Mouse (Mus musculus) lung, embryonic 14.5 days (tissue): ENCODE results near the gene Ppm1n. TPM values are rescaled to one million over a fixed set of nuclear protein-coding genes. Genes with fewer than 3 reads are reported as not detected.

Source experiments
- ATAC-seq: fragments of 200-750 bp; cut with Nextera tagmentation; 2 replicates; pipeline ENCODE4 v1.8.0; 2017; ENCODE audit warnings: mild to moderate bottlenecking, moderate TSS enrichment, moderate library complexity; ENCODE audit not compliant: insufficient read depth
- DNase-seq: peaks from one replicate; pipeline ENCODE4 v3.0.0-alpha.2; 2015
- H3K27ac ChIP-seq: fragments of 300-500 bp; sonication (generic); 2 replicates; pipeline ENCODE4 v1.5.1; 2014; ENCODE audit warnings: low read depth, mild to moderate bottlenecking, moderate library complexity
- H3K27me3 ChIP-seq: fragments of 300-500 bp; sonication (generic); 2 replicates; pipeline ENCODE4 v1.6.1; 2014; ENCODE audit warnings: low read length, control low read depth; ENCODE audit not compliant: insufficient read depth
- H3K36me3 ChIP-seq: fragments of 300-500 bp; sonication (generic); 2 replicates; pipeline ENCODE4 v1.6.1; 2014; ENCODE audit warnings: control low read depth; ENCODE audit not compliant: insufficient read depth
- H3K4me1 ChIP-seq: fragments of 300-500 bp; sonication (generic); 2 replicates; pipeline ENCODE4 v1.6.1; 2014; ENCODE audit warnings: antibody characterized with exemption, control low read depth; ENCODE audit not compliant: insufficient read depth
- H3K4me2 ChIP-seq: fragments of 300-500 bp; sonication (generic); 2 replicates; pipeline ENCODE4 v1.6.1; 2014; ENCODE audit warnings: mild to moderate bottlenecking
- H3K4me3 ChIP-seq: fragments of 300-500 bp; sonication (generic); 2 replicates; pipeline ENCODE4 v1.5.1; 2014; ENCODE audit warnings: low read depth, low read length
- H3K9ac ChIP-seq: fragments of 300-500 bp; sonication (generic); 2 replicates; pipeline ENCODE4 v1.6.1; 2014
- H3K9me3 ChIP-seq: fragments of 300-500 bp; sonication (generic); 2 replicates; pipeline ENCODE4 v1.6.1; 2016; ENCODE audit warnings: low read depth, low read length, control low read depth
- CTCF ChIP-seq: IDR thresholded peaks from 2 replicates; pipeline ENCODE4 v1.5.1; 2016; ENCODE audit warnings: antibody characterized with exemption, low read depth
- WGBS: fragments of 180-500 bp; shearing (Covaris S2); extraction: QIAGEN DNeasy Blood & Tissue Kit; methylation state at CpG from one replicate; pipeline ENCODE4 v1.1.7; 2014; 5-methylcytosine and 5-hydroxymethylcytosine counted together
- polyA plus RNA-seq: library from polyadenylated mRNA; unstranded; fragments of >200 nt; fragmentation: Nextera tagmentation; extraction: Ambion mirVana; gene quantifications from 2 replicates; pipeline ENCODE4 v1.2.1, GENCODE M21; 2014

The Ppm1n gene
- polyA plus RNA-seq, 1 experiment from 2014 or later: not detected

DNA sequence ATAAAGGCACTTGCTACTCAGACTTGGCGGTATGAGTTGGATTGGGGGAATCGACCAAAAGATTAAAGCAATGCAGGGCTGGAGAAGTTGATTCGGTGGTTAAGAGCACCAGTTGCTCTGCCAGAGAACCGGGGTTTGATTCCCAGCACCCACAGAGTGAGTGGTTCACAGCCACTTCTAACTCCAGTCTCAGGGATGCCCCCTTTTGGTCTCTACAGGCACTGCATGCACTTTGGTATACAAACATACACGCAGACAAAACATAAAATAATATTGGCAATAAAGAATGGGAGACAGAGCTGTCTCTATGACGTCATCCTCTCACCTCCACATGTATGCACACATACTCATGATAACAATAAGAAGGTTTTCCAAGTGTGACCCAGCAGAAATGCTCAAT, 17.2 kb upstream of the Ppm1n start:
- no peak for DNase-seq
- 87% methylated on average over 6 of the region's 6 CpGs for WGBS
- Histone ChIP-seq H3K4me2 (no peak overlapping the region), H3K4me1 (no peaks in the 10 kb centered on the region), H3K36me3 (no peaks in the 10 kb centered on the region), H3K4me3 (no peak overlapping the region), H3K27me3 (peaks cover 3% of the 10 kb centered on the region), H3K9ac (no peak overlapping the region), H3K9me3 (no peaks in the 10 kb centered on the region; the same call in 1 of the 2 replicates), H3K27ac (no peak overlapping the region)
- ATAC-seq: no peak
- TF ChIP-seq CTCF: peak; percentile 18

DNA sequence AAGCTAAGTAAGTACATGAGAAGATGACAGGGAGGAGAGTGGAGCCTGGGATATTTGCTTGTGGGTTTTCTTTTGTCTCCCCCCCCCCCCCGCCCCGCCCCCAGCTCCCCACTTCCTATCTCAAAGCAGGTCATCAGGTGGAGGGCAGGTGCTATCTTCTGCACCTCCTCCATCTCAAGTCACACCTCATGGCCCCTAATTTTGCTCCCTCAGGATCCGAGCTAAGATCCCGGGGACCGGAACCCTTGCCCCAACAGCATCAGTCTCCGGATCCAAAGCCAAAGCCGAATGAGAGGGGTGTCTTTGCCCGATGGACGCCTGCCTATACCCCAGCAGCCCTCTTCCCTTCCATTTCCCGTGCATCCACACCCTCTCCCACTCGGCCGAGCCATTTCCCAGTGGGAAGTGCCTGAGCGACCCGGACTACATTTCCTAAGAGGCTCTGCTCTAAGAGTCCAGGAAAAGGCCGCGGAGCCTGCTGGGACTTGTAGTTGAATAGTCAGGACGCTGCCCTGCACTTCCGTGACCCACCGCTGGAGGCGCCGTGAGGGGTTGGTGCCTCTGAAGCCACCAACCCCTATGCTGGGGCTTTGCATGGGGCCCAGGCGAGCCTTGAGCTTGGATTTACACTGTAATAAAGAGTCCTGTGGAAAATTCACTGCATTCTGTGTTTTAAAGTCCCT, 15.8 kb upstream of the Ppm1n start:
- peak; percentile 79 for ATAC-seq
- TF ChIP-seq CTCF: peak; percentile 97
- H3K27me3 ChIP-seq: no peaks in the 10 kb centered on the region

DNA sequence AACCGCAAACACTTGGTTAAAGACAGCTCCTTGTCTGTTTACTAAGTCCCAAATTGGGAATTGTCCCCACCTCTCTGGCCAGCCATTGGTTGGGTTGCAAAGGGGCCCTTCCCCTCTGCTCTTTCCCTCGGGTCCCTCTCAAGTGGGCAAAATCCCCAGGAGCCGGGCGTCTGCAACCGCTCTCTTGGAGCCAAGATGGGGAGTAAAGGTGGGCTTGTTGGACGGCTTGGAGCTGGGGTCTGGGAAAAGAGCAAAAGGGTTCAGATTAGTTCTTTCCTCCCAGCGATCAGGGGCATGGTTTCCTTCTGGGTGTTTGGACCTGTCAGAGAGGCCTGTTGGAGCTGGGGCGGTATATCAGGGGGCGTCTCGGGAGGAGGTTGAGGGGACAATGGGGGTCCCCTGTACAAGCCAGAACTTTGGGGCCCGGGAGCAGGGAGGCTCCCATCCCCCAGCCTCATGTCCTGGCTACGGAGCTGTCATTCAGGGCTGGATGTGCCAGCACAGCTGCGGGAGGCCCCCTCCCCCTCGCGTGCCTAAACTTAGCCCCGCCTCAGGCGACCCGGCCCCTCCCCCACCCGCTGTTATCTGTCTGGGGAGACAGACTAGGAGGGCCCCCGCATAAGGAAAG, 11.2 kb upstream of the Ppm1n start:
- under 1% methylated on average over 19 of the region's 20 CpGs for WGBS

More for the DNA sequence above, 15.8 kb upstream of the Ppm1n start:
- WGBS: 13% methylated on average over 22 of the region's 22 CpGs
- Histone ChIP-seq H3K4me1 (0 out of 2 replicates have a peak, but pooled peaks cover 5% of the 10 kb centered on the region), H3K9ac (peak overlapping the region; percentile 40; the same call in 1 of the 2 replicates), H3K9me3 (no peaks in the 10 kb centered on the region; the same call in 1 of the 2 replicates), H3K36me3 (no peaks in the 10 kb centered on the region), H3K4me3 (peak overlapping the region; percentile 32), H3K4me2 (peak overlapping the region; percentile 65), H3K27ac (no peak overlapping the region)
- peak; percentile 98 for DNase-seq

DNA sequence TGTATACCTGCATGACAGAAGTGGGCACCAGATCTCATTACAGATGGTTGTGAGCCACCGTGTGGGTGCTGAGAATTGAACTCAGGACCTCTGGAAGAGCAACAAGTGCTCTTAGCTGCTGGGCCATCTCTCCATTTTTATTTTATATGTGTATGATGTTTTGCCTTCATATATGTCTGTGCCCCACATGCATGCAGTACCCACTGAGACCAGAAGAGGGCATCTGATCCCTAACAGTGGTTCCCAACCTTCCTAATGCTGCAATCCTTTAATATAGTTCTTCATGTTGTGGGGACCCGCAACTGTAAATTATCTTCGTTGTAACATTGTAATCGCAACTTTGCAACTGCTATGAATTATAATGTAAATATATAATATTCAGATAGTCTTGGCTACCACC, 4.9 kb upstream of the Ppm1n start:
- TF ChIP-seq CTCF: peak; percentile 83
- ATAC-seq (no peak), DNase-seq (peak; percentile 81)
- Histone ChIP-seq H3K27me3 (peaks cover 27% of the 10 kb centered on the region), H3K27ac (no peak overlapping the region), H3K4me1 (no peaks in the 10 kb centered on the region; the same call in 1 of the 2 replicates), H3K4me3 (no peak overlapping the region), H3K4me2 (no peak overlapping the region), H3K9ac (no peak overlapping the region), H3K36me3 (no peaks in the 10 kb centered on the region), H3K9me3 (no peaks in the 10 kb centered on the region)
- WGBS: 21% methylated on average over 4 of the region's 4 CpGs

More for the DNA sequence above, 11.2 kb upstream of the Ppm1n start:
- Histone ChIP-seq H3K9me3 (no peaks in the 10 kb centered on the region), H3K4me3 (peak overlapping the region; percentile 38), H3K4me1 (0 out of 2 replicates have a peak, but pooled peaks cover 5% of the 10 kb centered on the region), H3K27me3 (no peaks in the 10 kb centered on the region), H3K36me3 (no peaks in the 10 kb centered on the region), H3K27ac (peak overlapping the region; percentile 10; the same call in 1 of the 2 replicates), H3K4me2 (peak overlapping the region; percentile 61), H3K9ac (peak overlapping the region; percentile 41)
- DNase-seq (peak; percentile 69), ATAC-seq (peak; percentile 39)
- no peak for TF ChIP-seq CTCF

DNA sequence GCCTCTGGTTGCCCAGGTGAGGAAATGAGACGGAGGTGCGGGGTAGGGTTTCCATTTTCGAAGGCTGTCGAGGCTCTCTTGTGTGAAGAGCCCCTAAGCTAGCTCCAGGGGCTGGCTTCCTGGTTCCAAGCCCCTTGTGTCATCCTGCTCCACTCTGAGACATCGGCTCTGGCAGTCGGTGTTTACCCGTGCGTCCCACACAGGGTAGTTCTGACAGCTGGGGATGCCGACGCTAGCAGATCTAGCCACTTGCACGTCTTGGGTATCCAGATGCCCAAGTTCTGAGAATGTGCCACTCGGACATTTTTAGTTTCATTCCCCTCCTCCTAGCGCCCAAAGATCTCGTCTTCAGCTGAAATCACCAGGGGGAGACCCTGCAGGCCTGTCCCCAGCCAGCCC, 3.5 kb upstream of the Ppm1n start:
- H3K4me2 ChIP-seq: peak overlapping the region; percentile 99
- no peak for ATAC-seq

DNA sequence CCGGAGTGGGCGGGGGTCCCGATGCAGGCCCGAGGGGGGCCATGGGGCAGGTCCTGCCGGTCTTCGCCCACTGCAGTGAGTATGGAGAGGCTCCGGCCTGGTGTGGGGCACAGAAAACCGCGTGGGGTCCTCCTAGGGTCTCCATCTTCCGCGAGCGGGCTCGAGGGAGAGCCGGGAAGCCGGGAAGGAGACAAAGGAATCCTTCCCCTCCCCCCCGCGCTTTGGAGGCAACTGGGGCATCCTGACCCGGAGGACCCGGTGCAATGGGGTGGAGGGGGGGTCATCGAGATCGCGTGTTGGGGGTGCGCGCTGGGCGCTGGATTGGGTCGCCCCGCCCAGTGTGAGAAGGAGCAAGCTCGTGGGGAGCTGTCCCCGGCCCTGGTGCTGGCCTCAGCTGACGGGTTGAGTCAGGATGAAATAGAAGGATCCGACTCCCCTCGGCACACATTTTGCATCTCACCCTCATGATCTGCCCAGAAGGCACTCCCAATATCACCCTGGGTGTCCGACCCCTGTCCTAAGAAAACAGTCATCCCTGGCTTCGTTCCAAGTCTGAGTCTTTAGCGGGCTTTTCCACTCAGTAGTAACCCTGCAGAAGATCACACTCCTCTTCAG, 3.0 kb upstream of the Ppm1n start:
- WGBS: 1% methylated on average over 35 of the region's 35 CpGs
- H3K9me3 ChIP-seq: no peaks in the 10 kb centered on the region
- no peak for TF ChIP-seq CTCF

More for the DNA sequence above, 3.5 kb upstream of the Ppm1n start:
- no peak for DNase-seq
- H3K4me1 ChIP-seq: no peaks in the 10 kb centered on the region; the same call in 1 of the 2 replicates
- TF ChIP-seq CTCF: no peak
- H3K27ac ChIP-seq: no peak overlapping the region
- H3K9ac ChIP-seq: no peak overlapping the region
- WGBS: 33% methylated on average over 14 of the region's 14 CpGs
- no peaks in the 10 kb centered on the region for H3K9me3 ChIP-seq
- H3K27me3 ChIP-seq: peaks cover 41% of the 10 kb centered on the region
- H3K4me3 ChIP-seq: peak overlapping the region; percentile 53; the same call in 1 of the 2 replicates
- no peaks in the 10 kb centered on the region for H3K36me3 ChIP-seq

More for the DNA sequence above, 3.0 kb upstream of the Ppm1n start:
- no peak overlapping the region for H3K27ac ChIP-seq
- peak overlapping the region; percentile 26 for H3K9ac ChIP-seq
- peaks cover 46% of the 10 kb centered on the region for H3K27me3 ChIP-seq
- H3K36me3 ChIP-seq: no peaks in the 10 kb centered on the region
- peak overlapping the region; percentile 53 for H3K4me3 ChIP-seq
- ATAC-seq (peak; percentile 68), DNase-seq (peak; percentile 82)
- H3K4me2 ChIP-seq: peak overlapping the region; percentile 99
- H3K4me1 ChIP-seq: no peaks in the 10 kb centered on the region; the same call in 1 of the 2 replicates
